In the genomic region with DNA sequence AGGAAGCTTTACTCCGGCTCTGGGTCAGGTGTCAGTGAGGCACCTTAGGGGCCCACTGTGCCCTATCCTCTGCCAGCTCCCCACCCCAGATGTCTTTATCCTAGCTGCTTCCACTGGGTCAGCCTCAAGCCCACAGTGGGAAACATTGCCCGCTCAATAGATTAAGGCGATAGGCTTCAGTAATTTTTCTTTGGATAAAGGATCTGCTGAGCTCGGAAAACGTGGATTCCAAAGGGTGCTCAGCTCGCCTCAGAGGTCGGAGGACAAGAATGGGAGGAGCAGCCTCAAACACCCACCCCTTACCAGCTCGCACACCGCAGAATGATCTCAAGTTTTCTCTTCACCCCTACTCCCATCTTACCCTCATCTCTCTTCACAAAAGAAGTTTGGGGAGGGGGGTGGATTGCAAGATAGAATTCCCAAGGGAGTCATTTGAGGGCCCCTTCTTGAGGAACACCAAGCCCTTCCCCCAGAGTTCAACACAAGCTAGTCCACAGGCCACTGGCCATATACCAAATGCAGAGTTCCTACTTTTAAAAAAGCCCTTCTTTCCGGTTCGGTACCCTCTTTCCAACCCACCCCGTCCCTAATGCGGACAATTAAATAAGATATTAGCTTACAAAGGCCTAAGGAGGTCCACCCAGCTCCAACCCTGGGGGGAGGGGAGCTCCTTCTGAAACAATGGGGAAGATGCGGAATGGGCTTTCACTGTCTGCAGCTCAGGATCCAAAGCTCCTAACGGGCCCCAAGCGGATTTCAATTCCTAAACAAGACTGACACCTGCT, we compare ENCODE assay signal across 8 mouse cellular contexts. TPM values are rescaled to one million over a fixed set of nuclear protein-coding genes. Genes with fewer than 3 reads are reported as not detected.
A peak's percentile ranks its signal among the peaks of the same experiment; 100 is the strongest.
DNase-seq lines count a peak whose midpoint lies in the region; ATAC-seq lines count a peak whose summit lies in the region.

No protein-coding gene starts in this region.

- H3K27me3 ChIP-seq in limb, embryonic 11.5 days (ENCODE audit: control insufficient read depth, insufficient read depth, low read length) = no peaks in the 10 kb centered on the region
- H3K27me3 ChIP-seq in neural tube, embryonic 12.5 days (replicated peaks) = no peaks in the 10 kb centered on the region

- H3K4me1 ChIP-seq in limb, embryonic 11.5 days (ENCODE audit: control insufficient read depth, insufficient read depth, low read length) = peaks cover 9% of the 10 kb centered on the region
- peaks cover 45% of the 10 kb centered on the region for H3K4me1 ChIP-seq in neural tube, embryonic 12.5 days

- H3K4me2 ChIP-seq in limb, embryonic 11.5 days (ENCODE audit: low read depth, severe bottlenecking) = peak overlapping the region; percentile 89
- H3K4me2 ChIP-seq in neural tube, embryonic 12.5 days (replicated peaks) = peak overlapping the region; percentile 85

- no peak overlapping the region for H3K27ac ChIP-seq in limb, embryonic 11.5 days (replicated peaks; ENCODE audit: low read depth, low read length)
- peak overlapping the region; percentile 86 for H3K27ac ChIP-seq in neural tube, embryonic 12.5 days

- peaks cover 22% of the 10 kb centered on the region for H3K36me3 ChIP-seq in limb, embryonic 11.5 days (ENCODE audit: control insufficient read depth, insufficient read depth, low read length)
- H3K36me3 ChIP-seq in neural tube, embryonic 12.5 days = peaks cover 34% of the 10 kb centered on the region

- intact Hi-C loops in heart, postnatal 36 days (cut with DNase I) = loop anchor here (10.0 kb wide), 1 partner anchor 212 kb away; the partner anchor contains the start of gene Hnrnpc

- peak overlapping the region; percentile 94 for H3K9ac ChIP-seq in limb, embryonic 11.5 days (ENCODE audit: low read length)
- peak overlapping the region; percentile 86 for H3K9ac ChIP-seq in neural tube, embryonic 12.5 days

- 9% methylated on average over 16 of the region's 16 CpGs for WGBS in limb, embryonic 11.5 days
- WGBS in neural tube, embryonic 12.5 days = 2% methylated on average over 16 of the region's 16 CpGs

- ATAC-seq in limb, embryonic 11.5 days (ENCODE audit: insufficient number of reproducible peaks, low FRiP score, low TSS enrichment, low read depth) = peak; percentile 76
- ATAC-seq in neural tube, embryonic 12.5 days (ENCODE audit: low FRiP score, low read depth) = peak; percentile 84

- H3K4me3 ChIP-seq in limb, embryonic 11.5 days (ENCODE audit: low read depth, low read length) = peak overlapping the region; percentile 77
- peak overlapping the region; percentile 68 for H3K4me3 ChIP-seq in neural tube, embryonic 12.5 days

- peak; percentile 26 for DNase-seq in right cerebral cortex, postnatal 25 days
- no peak for DNase-seq in right cerebral cortex, postnatal 36 days (ENCODE audit: low spot score in 2 of 2)
- DNase-seq in cerebellum, postnatal 14 days = peak; percentile 57 to 67
- DNase-seq in heart, postnatal 36 days = peak; percentile 12 to 18
- DNase-seq in limb, embryonic 11.5 days (ENCODE audit: low spot score) = peak; percentile 66
- no peak for DNase-seq in frontal cortex, postnatal 10 days (ENCODE audit: low spot score in 2 of 2)
- no peak for DNase-seq in layer of hippocampus, adult 9-11 months

- peaks cover 6% of the 10 kb centered on the region; the same call in 1 of the 2 replicates for H3K9me3 ChIP-seq in limb, embryonic 11.5 days (ENCODE audit: control insufficient read depth, low read length)
- H3K9me3 ChIP-seq in neural tube, embryonic 12.5 days = no peaks in the 10 kb centered on the region

RNA-seq across cellular contexts. Expression of gene Mettl3, which starts 11.7 kb away (rescaled TPM):
- total RNA-seq in heart, postnatal 36 days (2021) = 10 to 100 TPM; 16.5 to 18.1 TPM
- polyA plus RNA-seq in limb, embryonic 11.5 days (2014; fragmentation: Nextera tagmentation; extraction: Ambion mirVana) = 45.5 and 47.7 TPM in 2 replicates
- 58.7 and 58.8 TPM in 2 replicates for polyA plus RNA-seq in neural tube, embryonic 12.5 days (2016; fragmentation: Nextera tagmentation; extraction: Ambion mirVana)

RNA-seq across cellular contexts. Expression of gene Sall2, which starts 11.9 kb away (rescaled TPM):
- 1 to 10 TPM; 2.0 to 2.4 TPM for total RNA-seq in heart, postnatal 36 days (2021)
- polyA plus RNA-seq in limb, embryonic 11.5 days (2014; fragmentation: Nextera tagmentation; extraction: Ambion mirVana) = 30.2 and 37.4 TPM in 2 replicates
- 55.8 and 57.3 TPM in 2 replicates for polyA plus RNA-seq in neural tube, embryonic 12.5 days (2016; fragmentation: Nextera tagmentation; extraction: Ambion mirVana)

RNA-seq across cellular contexts. Expression of gene Rab2b, which starts 37.3 kb away (rescaled TPM):
- 1 to 10 TPM; 4.1 to 7.2 TPM for total RNA-seq in heart, postnatal 36 days (2021)
- polyA plus RNA-seq in limb, embryonic 11.5 days (2014; fragmentation: Nextera tagmentation; extraction: Ambion mirVana) = 24.8 and 29.1 TPM in 2 replicates
- polyA plus RNA-seq in neural tube, embryonic 12.5 days (2016; fragmentation: Nextera tagmentation; extraction: Ambion mirVana) = 43.7 and 52.9 TPM in 2 replicates

RNA-seq across cellular contexts. Expression of gene Tox4, which starts 37.7 kb away (rescaled TPM):
- 10 to 100 TPM; 35.7 to 38.8 TPM for total RNA-seq in heart, postnatal 36 days (2021)
- 48.5 and 52.3 TPM in 2 replicates for polyA plus RNA-seq in limb, embryonic 11.5 days (2014; fragmentation: Nextera tagmentation; extraction: Ambion mirVana)
- polyA plus RNA-seq in neural tube, embryonic 12.5 days (2016; fragmentation: Nextera tagmentation; extraction: Ambion mirVana) = 51.8 and 56.6 TPM in 2 replicates

RNA-seq across cellular contexts. Expression of gene Olfr1513, which starts 39.6 kb away (rescaled TPM):
- total RNA-seq in heart, postnatal 36 days (2021) = not detected
- polyA plus RNA-seq in limb, embryonic 11.5 days (2014; fragmentation: Nextera tagmentation; extraction: Ambion mirVana) = not detected in 2 replicates
- 0.09 TPM in 1 of 2 replicates, not detected in the other for polyA plus RNA-seq in neural tube, embryonic 12.5 days (2016; fragmentation: Nextera tagmentation; extraction: Ambion mirVana)

Comparison
In these comparisons a context has a peak if more than half of its experiments do, and no peak if none do; other contexts are left out.
1. DNase-seq: peak in right cerebral cortex, postnatal 25 days (single experiment), cerebellum, postnatal 14 days (2 of 2), heart, postnatal 36 days (2 of 2) and limb, embryonic 11.5 days (single experiment); none in right cerebral cortex, postnatal 36 days (0 of 2), frontal cortex, postnatal 10 days (0 of 2) and layer of hippocampus, adult 9-11 months (single experiment).